15 mouse cellular contexts compared by ENCODE assay signal in the genomic region with DNA sequence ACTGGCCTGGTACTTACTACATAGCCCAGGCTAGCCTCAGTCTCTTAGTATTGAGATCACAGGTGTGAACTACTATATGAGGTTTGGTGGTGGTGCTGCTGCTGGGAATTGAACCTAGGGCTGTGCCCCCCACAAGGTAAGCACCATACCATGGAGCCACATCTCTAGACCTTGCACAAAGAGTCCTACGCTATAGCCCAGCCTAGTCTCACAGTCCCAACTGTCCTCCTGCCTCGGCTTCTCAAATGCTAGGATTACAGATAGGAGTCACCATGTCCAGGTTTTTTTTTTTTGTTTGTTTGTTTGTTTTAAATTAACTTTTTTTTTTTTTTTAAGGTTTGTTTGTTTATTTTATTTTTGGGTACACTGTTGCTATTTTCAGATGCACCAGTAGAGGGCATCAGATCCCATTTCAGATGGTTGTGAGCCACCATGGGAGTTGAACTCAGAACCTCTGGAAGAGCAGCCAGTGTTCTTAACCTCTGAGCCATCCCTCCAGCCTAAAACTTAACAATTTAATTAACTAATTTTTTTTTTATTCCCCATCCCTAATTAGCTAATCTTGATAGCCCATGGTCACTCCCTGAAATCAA. TPM values are rescaled to one million over a fixed set of nuclear protein-coding genes. Genes with fewer than 3 reads are reported as not detected.
DNase-seq lines count a peak whose midpoint lies in the region; ATAC-seq and TF ChIP-seq lines count a peak whose summit lies in the region.
"Had no signal": no experiment of that assay in that cellular context is flagged by ENCODE, and none has a peak within 500 bp of the region (broad histone marks: within the 10 kb centered on the region; RNA-seq: fewer than 3 reads in every experiment).

No protein-coding gene starts in this region.

- peaks cover 37% of the 10 kb centered on the region for H3K36me3 ChIP-seq in kidney, postnatal 0 days (ENCODE audit: insufficient read depth, low read length)
- H3K36me3 ChIP-seq in kidney, embryonic 15.5 days = peaks cover 73% of the 10 kb centered on the region
- peaks cover 46% of the 10 kb centered on the region for H3K36me3 ChIP-seq in midbrain, postnatal 0 days (ENCODE audit: insufficient read depth, low read length)
- peaks cover 18% of the 10 kb centered on the region for H3K36me3 ChIP-seq in midbrain, embryonic 11.5 days (ENCODE audit: control insufficient read depth, insufficient read depth, low read length)
- peaks cover 89% of the 10 kb centered on the region for H3K36me3 ChIP-seq in embryonic facial prominence, embryonic 10.5 days (replicated peaks)

- no peaks in the 10 kb centered on the region for H3K9me3 ChIP-seq in kidney, postnatal 0 days (replicated peaks; ENCODE audit: low read length)
- no peaks in the 10 kb centered on the region for H3K9me3 ChIP-seq in kidney, embryonic 15.5 days (replicated peaks)
- no peaks in the 10 kb centered on the region for H3K9me3 ChIP-seq in midbrain, postnatal 0 days (ENCODE audit: low read length)
- H3K9me3 ChIP-seq in midbrain, embryonic 11.5 days (ENCODE audit: control insufficient read depth, low read length) = no peaks in the 10 kb centered on the region
- no peaks in the 10 kb centered on the region for H3K9me3 ChIP-seq in embryonic facial prominence, embryonic 10.5 days

- no peak overlapping the region for H3K9ac ChIP-seq in kidney, postnatal 0 days (ENCODE audit: low read depth, low read length)
- no peak overlapping the region for H3K9ac ChIP-seq in kidney, embryonic 15.5 days
- H3K9ac ChIP-seq in midbrain, postnatal 0 days (replicated peaks; ENCODE audit: low read length, poor library complexity, severe bottlenecking) = no peak overlapping the region
- no peak overlapping the region for H3K9ac ChIP-seq in midbrain, embryonic 11.5 days (ENCODE audit: low read length)

- H3K4me2 ChIP-seq in kidney, postnatal 0 days (ENCODE audit: low read length) = no peak overlapping the region
- H3K4me2 ChIP-seq in kidney, embryonic 15.5 days = no peak overlapping the region
- no peak overlapping the region for H3K4me2 ChIP-seq in midbrain, postnatal 0 days (ENCODE audit: low read depth, low read length, poor library complexity, severe bottlenecking)
- H3K4me2 ChIP-seq in midbrain, embryonic 11.5 days = no peak overlapping the region

- peaks cover 4% of the 10 kb centered on the region; the same call in 1 of the 2 replicates for H3K4me1 ChIP-seq in cerebellum, adult 2 months (ENCODE audit: control insufficient read depth, insufficient read depth, low read length)
- 0 out of 2 replicates have a peak, but pooled peaks cover 6% of the 10 kb centered on the region for H3K4me1 ChIP-seq in kidney, postnatal 0 days (replicated peaks; ENCODE audit: insufficient read depth, low read length)
- peaks cover 15% of the 10 kb centered on the region; the same call in 1 of the 2 replicates for H3K4me1 ChIP-seq in kidney, embryonic 15.5 days
- H3K4me1 ChIP-seq in midbrain, postnatal 0 days (ENCODE audit: insufficient read depth, low read length) = no peaks in the 10 kb centered on the region
- no peaks in the 10 kb centered on the region for H3K4me1 ChIP-seq in midbrain, embryonic 11.5 days (ENCODE audit: control insufficient read depth, insufficient read depth, low read length)
- H3K4me1 ChIP-seq in embryonic facial prominence, embryonic 10.5 days = no peaks in the 10 kb centered on the region

- no peak overlapping the region for H3K27ac ChIP-seq in cerebellum, adult 2 months (ENCODE audit: insufficient read depth, low read length)
- no peak overlapping the region for H3K27ac ChIP-seq in kidney, postnatal 0 days
- H3K27ac ChIP-seq in kidney, embryonic 15.5 days = no peak overlapping the region
- H3K27ac ChIP-seq in midbrain, postnatal 0 days (ENCODE audit: low read depth, low read length) = no peak overlapping the region
- H3K27ac ChIP-seq in midbrain, embryonic 11.5 days (ENCODE audit: low read depth, low read length) = no peak overlapping the region
- H3K27ac ChIP-seq in embryonic facial prominence, embryonic 10.5 days (replicated peaks) = no peak overlapping the region

- ATAC-seq in kidney, postnatal 0 days (replicated peaks; ENCODE audit: low FRiP score, low read depth) = no peak
- no peak for ATAC-seq in kidney, embryonic 15.5 days (replicated peaks; ENCODE audit: low FRiP score)
- ATAC-seq in midbrain, postnatal 0 days (ENCODE audit: low FRiP score) = no peak
- ATAC-seq in midbrain, embryonic 11.5 days (ENCODE audit: low FRiP score) = no peak

- TF ChIP-seq CTCF in cerebellum, adult 2 months (IDR thresholded peaks at IDR 0.05; ENCODE audit: borderline replicate concordance, insufficient read depth, low read depth, low read length) = 0 out of 2 replicates have a peak, but pooled peaks have one; percentile 16
- peak; percentile 56 for TF ChIP-seq CTCF in kidney, postnatal 0 days (IDR thresholded peaks at IDR 0.05; ENCODE audit: low read depth)
- TF ChIP-seq CTCF in midbrain, postnatal 0 days (IDR thresholded peaks at IDR 0.05) = peak; percentile 62

- 96% methylated on average over 2 of the region's 2 CpGs for WGBS in cerebellum, adult 2 months
- whole genome bisulfite sequencing in kidney, postnatal 0 days = 98% methylated on average over 2 of the region's 2 CpGs
- 98% methylated on average over 2 of the region's 2 CpGs for WGBS in kidney, embryonic 15.5 days
- WGBS in midbrain, postnatal 0 days = 98% methylated on average over 2 of the region's 2 CpGs
- WGBS in midbrain, embryonic 11.5 days = 91% methylated on average over 2 of the region's 2 CpGs
- WGBS in embryonic facial prominence, embryonic 10.5 days = 95% methylated on average over 2 of the region's 2 CpGs

- H3K27me3 ChIP-seq in cerebellum, adult 2 months (ENCODE audit: control insufficient read depth, insufficient read depth, low read length) = no peaks in the 10 kb centered on the region
- no peaks in the 10 kb centered on the region for H3K27me3 ChIP-seq in kidney, postnatal 0 days (ENCODE audit: insufficient read depth, low read length)
- no peaks in the 10 kb centered on the region for H3K27me3 ChIP-seq in kidney, embryonic 15.5 days
- H3K27me3 ChIP-seq in midbrain, postnatal 0 days (ENCODE audit: insufficient read depth, low read length) = no peaks in the 10 kb centered on the region
- H3K27me3 ChIP-seq in midbrain, embryonic 11.5 days (ENCODE audit: control insufficient read depth, insufficient read depth, low read length) = no peaks in the 10 kb centered on the region
- no peaks in the 10 kb centered on the region for H3K27me3 ChIP-seq in embryonic facial prominence, embryonic 10.5 days (replicated peaks; ENCODE audit: low read depth, poor library complexity, severe bottlenecking)

- no peak for DNase-seq in cerebellum, adult 2 months
- no peak for DNase-seq in cerebellum, adult 11-12 months
- DNase-seq in kidney, postnatal 0 days (ENCODE audit: low spot score) = no peak
- no peak for DNase-seq in midbrain, postnatal 0 days (ENCODE audit: low spot score)
- DNase-seq in midbrain, embryonic 11.5 days (ENCODE audit: low spot score, missing footprints) = no peak
- no peak for DNase-seq in embryonic facial prominence, embryonic 10.5 days (ENCODE audit: low spot score)
- DNase-seq in cerebellum, postnatal 10 days = no peak
- DNase-seq: adrenal gland, adult 2 months; heart, adult 18-20 months; kidney, postnatal 10 days; right cerebral cortex, adult 18-20 months had no signal

- TF ChIP-seq POLR2A in cerebellum, adult 2 months (IDR thresholded peaks at IDR 0.05; ENCODE audit: borderline replicate concordance, insufficient read depth, low read length) = no peak

- no peak overlapping the region for H3K4me3 ChIP-seq in cerebellum, adult 2 months (replicated peaks; ENCODE audit: insufficient read depth, low read depth, low read length)
- H3K4me3 ChIP-seq in kidney, postnatal 0 days (replicated peaks; ENCODE audit: low read depth, low read length) = no peak overlapping the region
- H3K4me3 ChIP-seq in kidney, embryonic 15.5 days (replicated peaks) = no peak overlapping the region
- H3K4me3 ChIP-seq in midbrain, postnatal 0 days (ENCODE audit: low read depth, low read length) = no peak overlapping the region
- no peak overlapping the region for H3K4me3 ChIP-seq in midbrain, embryonic 11.5 days (ENCODE audit: low read depth, low read length)
- H3K4me3 ChIP-seq in embryonic facial prominence, embryonic 10.5 days = no peak overlapping the region

RNA-seq across cellular contexts. Expression of gene Btbd16, which starts 39.6 kb away (rescaled TPM):
- 0.44 and 0.47 TPM in 2 replicates for polyA plus RNA-seq in cerebellum, adult 2 months (2012; rRNA removed)
- not detected in 2 replicates for polyA plus RNA-seq in kidney, postnatal 0 days (2015; fragmentation: Nextera tagmentation; extraction: Ambion mirVana)
- not detected in 2 replicates for polyA plus RNA-seq in kidney, embryonic 15.5 days (2015; fragmentation: Nextera tagmentation; extraction: Ambion mirVana)
- total RNA-seq in midbrain, postnatal 0 days (2014; rRNA removed) = not detected in 2 replicates
- polyA plus RNA-seq in midbrain, postnatal 0 days (2015; fragmentation: Nextera tagmentation; extraction: Ambion mirVana) = 0.29 and 0.32 TPM in 2 replicates
- polyA plus RNA-seq in midbrain, embryonic 11.5 days (2014; fragmentation: Nextera tagmentation; extraction: Ambion mirVana) = not detected in 2 replicates
- polyA plus RNA-seq in embryonic facial prominence, embryonic 10.5 days (2016; fragmentation: Nextera tagmentation; extraction: Ambion mirVana) = 0.14 TPM in 1 of 2 replicates, not detected in the other
- total RNA-seq: adrenal gland, adult 2 months; heart, postnatal 25 days; neutrophil, adult 5-6 weeks had no signal
- polyA plus RNA-seq: adrenal gland, adult 2 months; limb, embryonic 11.5 days had no signal
